Mouse (Mus musculus) T-helper 2 cell (primary cell): ENCODE measurements around the gene Setd3.

Experiments used
- in situ Hi-C: fragments of 300-600 bp; cut with MboI, MseI; formaldehyde crosslinking; loops from one replicate; pipeline ENCODE4 v1.15.1; 2025; ENCODE audit warnings: high pct_unique_total_duplicates

Gene Setd3

DNA sequence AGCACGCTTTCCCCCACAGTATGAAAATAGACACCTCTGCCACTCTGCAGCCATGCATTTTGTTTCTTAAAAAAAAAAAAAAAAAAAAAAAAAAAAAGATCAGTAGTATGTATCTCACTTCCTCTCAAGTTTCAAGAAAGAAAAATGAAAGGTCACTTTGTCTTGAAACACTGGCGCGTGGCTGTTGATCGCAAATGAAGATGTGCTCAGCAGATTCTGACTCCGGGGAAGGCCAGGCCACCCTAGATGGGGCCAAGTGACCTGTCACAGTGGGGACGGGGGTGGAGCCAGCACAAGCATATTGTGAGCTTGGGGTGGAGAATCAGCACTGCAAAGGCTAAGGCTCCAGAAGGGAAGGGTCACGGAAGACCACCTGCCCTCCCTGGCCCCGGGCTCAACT, 24.8 kb upstream of the Setd3 start:
- in situ Hi-C loops, result loop anchor here (5.0 kb wide), 1 partner anchor 93 kb away; no protein-coding TSS in a partner anchor

DNA sequence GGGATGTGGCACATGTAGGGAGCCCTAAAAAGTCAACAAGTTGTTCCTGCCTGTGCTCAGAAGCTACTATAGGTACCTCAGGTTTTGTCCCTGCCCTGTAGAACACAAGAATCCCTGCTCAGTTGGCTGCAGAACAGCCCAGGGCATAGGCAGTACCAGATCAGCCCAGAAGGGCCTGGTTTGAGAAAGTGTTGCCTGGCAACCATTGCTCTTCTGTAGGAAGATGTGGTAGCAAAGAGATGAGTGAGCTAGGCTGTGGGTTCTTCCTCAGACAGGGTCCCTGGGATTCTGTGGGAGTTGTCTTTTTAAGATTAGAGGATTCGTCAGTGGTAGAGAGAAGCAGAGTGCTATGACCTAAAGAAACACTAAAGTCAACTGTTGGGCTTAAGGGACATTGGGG, 21.0 kb upstream of the Setd3 start:
- in situ Hi-C loops, result loop anchor here (5.0 kb wide), 1 partner anchor 97 kb away; no protein-coding TSS in a partner anchor

DNA sequence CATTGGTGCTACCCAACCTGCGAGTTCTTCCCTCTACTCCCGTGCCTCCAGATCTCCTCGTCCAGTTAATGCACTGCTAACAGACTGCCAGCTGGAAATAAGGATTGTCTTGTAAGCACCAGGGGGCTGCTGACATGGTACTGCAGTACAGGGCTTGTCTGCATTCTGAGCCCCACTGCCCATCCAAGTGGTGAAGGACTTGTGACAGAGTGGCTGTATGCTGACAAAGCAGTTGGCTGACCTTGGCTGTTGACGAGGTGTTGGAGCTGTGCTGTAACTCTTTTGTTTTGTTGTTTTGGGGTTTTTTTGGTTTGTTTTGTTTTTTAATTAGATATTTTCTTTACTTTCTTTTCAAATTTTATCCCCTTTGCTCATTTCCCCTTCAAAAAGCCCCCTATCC, 19.3 kb upstream of the Setd3 start:
- in situ Hi-C loops, result no loop called here

DNA sequence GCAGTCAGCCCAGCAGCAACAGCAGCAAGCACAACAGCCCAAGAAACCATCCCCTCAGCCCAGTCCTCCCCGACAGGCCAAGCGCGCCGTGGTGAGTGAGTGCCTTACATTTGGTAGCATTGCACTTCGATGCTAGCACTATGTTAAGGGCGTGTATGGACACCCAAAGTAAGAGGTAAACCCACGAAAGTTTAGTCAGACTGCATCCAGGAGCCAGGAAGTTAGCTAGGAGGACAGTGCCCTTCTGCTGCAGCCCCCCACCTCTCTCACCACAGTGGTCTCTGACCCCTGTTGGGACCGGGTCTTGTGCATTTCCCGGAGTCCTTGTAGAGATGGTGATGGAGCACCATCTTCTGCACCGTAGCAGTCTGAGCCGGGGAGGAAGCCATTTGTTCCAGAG, 16.6 kb upstream of the Setd3 start:
- in situ Hi-C loops, result no loop called here

DNA sequence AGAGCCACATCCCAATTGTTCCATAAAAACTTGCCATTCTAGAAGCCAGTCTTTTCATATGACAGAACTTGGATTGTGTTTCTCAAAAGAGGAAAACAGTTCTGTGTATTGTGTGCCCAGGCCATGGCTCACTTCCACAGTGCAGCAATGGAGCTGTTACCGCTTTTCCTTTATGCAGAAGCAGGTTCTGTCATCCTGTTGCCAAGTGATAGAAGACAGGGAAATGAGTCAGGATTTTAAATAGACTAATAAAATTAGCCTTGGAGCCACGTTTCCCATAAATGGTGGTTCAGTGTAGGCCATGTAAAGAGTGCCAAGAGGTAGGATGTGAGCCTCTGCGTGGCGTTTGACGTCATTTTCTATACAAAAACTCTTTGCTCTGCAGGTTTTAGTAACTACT, 14.8 kb upstream of the Setd3 start:
- in situ Hi-C loops, result no loop called here

DNA sequence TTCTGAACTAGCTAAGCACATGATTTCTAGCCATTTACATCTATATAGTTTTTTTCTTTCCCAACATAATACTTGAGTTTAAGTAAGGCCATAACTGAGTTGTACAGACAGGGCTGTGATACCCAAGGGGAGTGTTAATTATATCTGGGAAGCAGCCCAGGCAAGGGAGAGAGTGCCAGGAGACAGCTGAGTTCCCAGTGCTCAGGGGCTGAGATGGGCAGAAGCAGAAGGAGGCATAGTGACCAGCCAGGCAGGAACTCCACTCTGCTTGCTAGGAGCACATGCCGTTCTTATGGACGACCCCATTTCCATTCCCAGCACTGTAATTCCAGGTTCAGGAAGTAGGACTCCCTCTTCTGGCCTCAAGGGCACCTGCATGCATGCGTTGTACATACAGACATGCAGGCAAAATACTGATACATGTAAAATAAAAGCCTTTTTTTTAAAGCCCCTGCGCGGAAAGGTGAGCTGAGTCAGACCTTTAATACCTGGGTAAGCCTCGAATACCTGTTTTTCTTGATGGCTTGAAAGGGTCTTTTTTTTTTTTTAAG, 8.5 kb upstream of the Setd3 start:
- in situ Hi-C loops, result no loop called here

DNA sequence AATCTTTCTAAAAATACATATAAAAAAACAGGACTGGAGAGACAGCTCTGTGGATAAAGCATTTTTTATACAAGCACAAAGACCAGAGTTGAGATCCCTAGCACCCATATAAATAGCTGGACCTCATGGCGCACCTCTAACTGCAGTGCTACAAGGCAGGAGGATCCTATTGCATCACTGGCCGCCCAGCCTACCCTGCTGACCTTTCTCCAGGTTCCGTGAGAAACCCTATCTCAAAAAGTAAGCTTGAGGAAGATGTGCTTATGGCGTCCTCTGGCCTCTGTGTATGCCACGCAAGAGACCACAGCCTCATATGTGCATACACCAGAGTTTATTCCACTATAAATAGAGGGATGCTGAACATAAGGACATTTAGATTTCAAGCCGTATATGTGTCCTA, 2.6 kb upstream of the Setd3 start:
- in situ Hi-C loops, result no loop called here

DNA sequence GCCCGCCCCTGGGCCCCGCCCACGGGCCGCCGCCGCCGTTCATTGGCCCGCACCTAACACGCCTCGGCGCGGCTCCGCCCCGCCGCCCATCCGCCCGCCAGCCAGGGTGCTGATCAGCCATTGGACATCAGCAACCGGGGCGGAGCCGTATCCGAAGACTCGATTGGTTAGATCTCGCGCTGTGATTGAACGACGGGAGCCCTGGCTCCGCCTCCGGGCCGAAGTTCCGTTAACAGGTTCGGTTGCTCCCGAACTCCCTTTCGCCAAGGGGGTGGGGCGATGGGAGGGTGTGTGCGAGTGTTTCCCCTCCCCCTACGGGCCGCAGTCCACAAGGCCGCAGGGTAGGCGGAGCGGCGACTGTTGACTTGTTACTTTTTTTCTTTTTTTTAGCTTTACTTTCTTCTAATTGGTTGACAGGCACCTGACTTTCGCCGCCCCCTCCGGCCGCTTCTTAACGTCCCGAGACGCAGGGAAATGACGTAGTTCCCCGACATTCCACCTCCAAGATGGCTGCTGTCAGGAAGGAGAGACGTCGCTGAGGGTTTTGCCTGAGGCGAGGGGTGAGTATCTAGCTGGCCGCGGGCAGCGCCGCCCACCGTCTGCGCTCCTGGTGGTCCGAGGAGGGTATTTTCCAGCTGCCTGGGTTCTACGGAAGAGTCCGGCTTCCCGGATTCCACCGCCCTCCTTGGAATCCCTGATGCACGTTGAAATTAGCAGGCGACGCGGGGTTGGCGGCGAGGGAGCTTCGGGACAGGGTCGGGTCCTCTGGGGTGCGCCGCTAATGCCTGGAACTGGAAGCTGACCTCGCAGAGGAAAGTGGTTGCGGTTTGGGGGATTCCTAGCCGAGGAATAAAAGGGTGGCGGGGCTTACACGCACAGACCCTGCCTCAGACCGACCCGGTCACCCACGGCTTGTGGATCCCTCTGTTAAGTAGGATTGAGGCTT, 480 bp upstream of the Setd3 start, which contains the start of gene Ccnk:
Ccnk (plus strand) TSS at position 259 of the 946 bp plus-strand sequence.
- in situ Hi-C loops, result no loop called here

DNA sequence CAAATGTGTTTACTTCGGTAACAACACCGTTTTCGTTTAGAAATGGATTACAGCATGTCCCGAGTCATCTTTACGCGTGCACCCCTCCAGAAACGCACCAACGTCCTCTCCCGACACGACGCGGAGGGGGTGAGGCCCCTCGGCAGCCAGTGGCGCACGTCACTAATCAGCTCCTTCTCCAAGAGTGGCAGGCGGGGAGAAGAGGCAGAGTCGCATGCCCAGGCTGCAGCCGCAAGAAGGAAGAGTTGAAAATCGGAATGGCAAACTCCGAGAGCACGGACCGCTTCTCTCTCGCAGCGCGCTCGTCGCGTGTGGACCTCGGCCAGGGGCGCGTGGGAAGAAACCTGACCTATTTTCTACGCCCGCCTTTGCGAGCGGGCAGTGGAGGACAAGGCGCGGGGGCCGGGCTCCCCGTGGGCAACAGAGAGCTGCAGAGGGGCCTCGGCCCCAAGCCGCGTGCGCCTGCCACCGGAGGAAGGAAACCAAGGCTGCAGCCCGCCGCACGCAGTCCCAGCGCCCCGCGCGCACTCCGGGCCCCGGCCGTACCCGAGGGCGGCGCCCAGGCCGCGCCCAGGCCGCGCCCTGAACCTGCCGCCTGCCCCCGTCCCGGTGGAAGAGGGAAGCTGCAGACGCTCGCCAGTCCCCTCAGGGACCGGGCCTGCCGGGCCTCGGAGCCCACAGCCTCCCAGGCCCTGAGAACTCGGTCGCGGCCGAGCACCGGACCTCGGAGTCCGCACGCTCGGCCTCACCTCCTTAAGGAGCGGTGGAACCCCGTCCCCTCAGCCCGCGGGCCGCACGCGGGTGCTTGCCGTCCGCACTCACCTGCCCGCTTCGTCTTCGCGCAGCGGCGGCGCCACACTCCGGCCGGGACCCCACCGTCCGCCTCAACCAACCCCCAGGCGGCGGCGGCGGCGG, 526 bp downstream of the Setd3 start:
- in situ Hi-C loops, result no loop called here

DNA sequence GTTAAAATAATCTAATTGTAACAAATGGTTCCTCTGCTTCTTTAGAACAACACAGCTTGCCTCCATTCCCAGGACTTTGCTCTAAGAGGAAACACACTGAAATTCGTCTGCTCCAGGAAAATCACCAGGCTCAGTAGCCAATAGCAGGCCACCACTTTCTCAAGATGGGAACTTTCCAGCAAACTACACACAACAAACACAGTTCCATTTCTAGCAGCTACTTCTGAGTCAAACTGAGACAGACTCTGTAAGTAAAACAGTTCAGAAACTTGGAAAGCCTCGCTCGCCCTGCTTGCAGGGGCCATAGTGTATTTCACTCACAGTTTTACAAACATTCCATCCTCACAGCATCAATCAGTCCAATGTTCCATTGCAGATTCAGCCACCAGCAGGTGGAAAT, 2.7 kb downstream of the Setd3 start:
- in situ Hi-C loops, result no loop called here

DNA sequence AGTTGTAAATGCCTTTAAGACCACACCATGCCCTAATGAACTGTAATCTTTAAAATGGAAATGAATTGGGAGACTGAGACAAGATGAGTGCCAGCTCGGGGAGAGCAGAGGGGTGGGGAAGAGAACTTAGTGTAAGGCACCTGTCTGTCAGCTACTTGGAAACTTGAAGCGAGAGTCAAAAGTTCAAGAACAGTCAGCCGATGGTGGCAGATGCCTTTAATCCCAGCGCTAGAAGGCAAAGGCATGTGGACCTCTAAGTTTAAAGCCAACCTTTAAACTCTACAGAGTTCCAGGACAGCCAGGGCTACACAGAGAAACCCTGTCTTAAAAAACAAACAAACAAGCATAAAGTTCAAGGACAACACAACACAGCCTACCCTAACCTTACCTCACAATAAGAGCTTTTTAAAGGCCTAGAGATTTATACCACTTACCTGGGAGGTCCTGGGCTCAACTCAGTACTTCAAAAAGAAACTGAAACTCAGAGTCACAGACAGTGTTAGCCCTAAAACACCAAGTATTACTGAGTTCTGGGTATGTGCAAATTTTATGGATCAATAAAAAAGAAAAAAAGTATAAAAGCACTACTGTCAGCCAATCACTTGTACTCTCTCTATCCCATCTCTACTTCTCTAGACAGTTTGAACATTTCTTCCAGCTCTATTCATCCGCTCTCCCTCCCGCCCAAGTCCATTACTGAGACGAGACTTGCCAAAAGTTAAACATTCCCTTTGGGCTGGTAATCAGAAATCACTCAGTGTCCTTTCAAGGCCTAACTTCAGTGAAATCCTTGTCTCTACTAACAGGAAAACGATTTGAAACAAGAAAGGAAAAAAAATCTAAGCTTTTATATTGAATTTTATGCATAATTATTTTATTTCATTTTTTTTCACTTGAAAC, 4.3 kb downstream of the Setd3 start:
- in situ Hi-C loops, result loop anchor here (5.0 kb wide), 1 partner anchor 592 kb away; no protein-coding TSS in a partner anchor

DNA sequence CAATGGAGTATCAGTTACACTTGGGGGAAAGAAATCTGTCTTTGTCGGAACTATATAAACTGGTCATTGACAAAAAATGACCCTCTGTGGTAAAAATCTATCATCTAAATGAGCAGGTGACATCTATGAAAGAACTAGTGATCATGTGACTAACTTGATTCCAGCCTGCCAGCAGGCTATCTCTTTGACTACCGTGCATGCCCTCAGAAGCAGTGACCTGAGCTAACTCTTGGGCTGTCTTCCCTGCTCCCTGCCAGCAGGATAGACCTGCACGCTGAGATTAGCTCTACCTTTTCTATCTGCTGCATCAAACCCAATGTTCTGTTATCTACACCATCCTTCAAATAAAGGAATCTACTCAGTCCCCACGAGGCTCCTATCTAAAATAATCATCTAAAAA, 6.5 kb downstream of the Setd3 start:
- in situ Hi-C loops, result loop anchor here (5.0 kb wide), 1 partner anchor 595 kb away; no protein-coding TSS in a partner anchor

DNA sequence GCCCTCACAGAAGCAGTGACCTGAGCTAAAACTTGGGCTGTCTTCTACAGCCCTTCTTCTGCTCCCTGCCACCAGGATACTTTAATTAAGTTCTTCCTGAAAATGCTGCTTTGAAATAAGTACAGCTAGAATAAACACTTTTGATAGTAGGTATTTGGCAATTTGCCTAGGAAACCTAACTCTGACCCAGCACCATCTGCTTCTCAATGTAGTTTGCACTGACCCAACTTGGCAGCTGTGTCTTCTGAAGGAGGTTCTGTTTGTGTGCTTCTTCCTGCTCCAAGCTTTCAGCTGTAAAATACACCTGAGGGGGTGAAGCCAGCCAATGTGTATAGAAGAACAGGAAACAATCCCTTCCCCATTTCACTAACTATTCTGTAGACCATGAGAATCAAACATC, 7.8 kb downstream of the Setd3 start:
- in situ Hi-C loops, result loop anchor here (5.0 kb wide), 1 partner anchor 596 kb away; no protein-coding TSS in a partner anchor

DNA sequence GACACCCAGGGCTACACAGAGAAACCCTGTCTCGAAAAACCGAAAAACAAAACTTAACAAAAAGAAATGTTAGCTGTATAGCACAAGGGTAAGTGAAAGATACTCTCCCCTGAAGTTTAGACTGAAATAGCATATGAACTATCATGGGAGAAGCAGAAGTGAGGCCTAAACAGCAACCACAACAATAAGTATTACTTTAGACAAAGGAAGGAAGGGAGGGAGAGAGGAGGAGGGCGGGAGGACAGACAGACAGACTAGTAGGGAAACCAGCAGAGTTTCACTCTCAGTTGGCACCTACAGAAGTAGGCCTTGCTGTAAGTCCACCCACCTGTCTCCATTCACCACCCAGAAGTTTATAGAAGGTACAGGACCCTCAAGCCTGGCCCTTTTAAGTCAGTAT, 8.6 kb downstream of the Setd3 start:
- in situ Hi-C loops, result loop anchor here (5.0 kb wide), 1 partner anchor 597 kb away; no protein-coding TSS in a partner anchor

DNA sequence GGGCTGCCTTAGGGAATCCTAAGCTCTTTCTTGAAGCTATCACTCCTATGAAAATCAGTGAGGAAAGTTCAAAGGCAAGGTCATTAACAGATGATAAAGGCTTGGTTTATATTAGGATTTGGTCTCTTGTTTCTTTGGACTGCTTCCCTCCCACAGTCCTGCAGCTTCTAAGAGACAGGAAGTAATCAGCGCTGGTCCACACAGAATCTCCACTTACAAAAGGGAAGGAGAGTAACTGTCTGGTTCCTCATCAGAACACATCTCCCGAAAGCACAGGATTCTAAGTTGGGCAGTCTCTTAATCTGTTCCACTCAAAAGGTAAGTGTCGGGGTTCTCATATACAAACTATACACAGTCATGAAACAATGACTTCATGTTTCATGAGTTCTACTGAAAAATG, 10.2 kb downstream of the Setd3 start:
- in situ Hi-C loops, result no loop called here

DNA sequence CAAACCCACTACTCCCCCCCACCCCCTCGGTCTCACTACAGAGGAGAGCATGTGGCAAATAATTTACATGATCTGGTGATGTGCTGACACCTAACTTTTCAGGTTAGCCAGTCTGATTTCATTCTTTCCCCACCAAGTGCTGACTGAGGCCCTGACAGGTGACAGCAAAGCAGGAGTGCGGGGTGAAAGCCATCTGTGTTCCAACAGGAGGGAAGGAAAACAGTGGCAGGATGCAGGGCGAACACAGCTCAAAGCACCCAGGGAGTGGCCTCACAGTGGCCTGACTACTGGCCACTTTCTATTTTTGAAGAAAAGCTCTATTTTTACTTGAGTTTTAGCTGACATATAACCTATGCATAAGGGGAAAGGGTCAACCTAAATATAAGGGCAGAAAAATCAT, 15.4 kb downstream of the Setd3 start:
- in situ Hi-C loops, result no loop called here

DNA sequence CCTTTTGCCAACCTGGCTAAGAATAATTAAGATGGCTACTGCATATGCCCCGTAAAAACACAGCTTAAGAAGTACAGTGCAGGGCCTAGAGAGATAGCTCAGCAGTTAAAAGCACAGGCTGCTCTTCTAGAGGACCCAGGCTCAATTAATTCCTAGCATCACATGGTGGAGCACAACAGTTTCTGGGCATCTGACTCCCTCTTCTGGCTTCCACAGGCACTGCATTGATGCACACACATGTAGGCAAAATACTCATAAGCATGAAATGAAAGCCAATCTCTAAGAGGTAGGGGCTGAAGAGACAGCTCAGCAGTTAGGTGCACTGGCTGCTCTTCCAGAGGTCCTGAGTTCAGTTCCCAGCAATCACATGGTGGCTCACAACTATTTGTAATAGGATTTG, 17.1 kb downstream of the Setd3 start:
- in situ Hi-C loops, result no loop called here

DNA sequence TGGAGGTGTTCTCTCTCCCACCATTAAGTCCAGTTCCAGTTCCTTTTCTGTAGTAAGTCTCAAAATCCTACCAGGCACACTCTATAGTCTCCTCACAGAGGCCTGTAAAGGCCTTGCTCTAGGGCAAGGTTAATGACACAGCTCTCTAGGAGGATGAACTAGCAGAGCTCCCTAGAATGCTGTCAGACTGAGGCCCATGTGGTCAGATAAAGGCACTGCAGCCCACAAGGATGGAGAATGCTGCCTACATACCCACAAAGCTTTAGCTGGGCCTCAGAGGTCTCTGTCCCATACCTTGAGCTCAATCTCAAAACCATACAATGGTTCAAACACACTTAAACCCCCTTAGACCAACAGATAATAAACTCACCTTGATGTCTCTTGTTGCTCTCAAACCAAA, 19.3 kb downstream of the Setd3 start:
- in situ Hi-C loops, result no loop called here

DNA sequence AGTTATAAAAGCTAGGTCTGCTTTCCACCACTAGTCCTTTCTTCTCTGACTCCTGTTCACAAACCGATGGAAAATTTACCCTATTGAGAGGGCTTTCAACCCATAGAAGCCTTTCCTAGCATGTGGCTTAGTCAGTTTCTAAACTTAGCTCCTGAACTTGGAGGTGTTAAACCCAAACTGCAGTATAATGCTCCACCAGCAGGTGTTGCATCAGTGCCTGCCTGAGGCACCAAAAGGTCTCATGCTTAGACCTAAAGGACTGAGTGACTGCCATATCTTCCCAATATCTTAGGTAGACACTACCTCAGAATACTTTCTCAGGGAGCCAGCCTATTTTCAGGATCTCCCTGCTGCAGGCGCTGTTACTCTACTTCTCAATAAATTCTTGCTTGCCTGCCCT, 26.4 kb downstream of the Setd3 start:
- in situ Hi-C loops, result no loop called here

DNA sequence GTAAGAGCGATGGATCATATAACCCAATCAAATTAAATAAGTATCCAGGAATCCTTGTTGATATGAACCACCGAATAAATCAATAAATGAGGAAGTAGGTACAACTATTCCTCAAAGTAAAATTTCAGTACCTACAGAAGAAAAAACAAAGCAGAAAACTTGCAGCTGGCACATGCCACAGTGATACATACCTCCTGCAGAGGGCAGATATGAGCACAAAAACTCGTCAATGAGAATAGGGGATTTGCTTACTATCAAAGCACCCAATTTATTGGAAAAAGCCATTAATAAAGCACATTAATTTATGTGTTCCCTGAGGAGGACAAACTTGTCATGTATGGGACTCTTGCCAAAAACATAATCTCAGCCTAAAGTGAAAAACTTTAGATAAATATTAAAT, 29.4 kb downstream of the Setd3 start:
- in situ Hi-C loops, result no loop called here

DNA sequence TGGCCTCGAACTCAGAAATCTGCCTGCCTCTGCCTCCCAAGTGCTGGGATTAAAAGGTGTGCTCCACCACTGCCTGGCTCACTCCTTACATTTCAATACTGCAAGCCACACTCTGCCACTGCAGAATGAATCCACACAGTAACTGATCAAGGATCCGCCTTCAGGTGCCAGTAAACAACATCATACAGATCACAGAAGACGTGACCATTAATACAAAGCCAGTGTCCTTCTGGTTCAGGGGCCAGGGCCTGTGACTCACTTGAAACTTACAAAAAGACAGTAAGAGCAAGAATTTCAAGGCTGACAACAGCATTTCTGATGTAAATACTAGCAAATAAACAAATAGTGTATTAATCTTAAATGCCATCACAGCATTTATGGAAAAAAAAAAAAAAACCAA, 33.9 kb downstream of the Setd3 start:
- in situ Hi-C loops, result no loop called here
